Mouse (Mus musculus): ENCODE data around the gene Inpp4b. TPM values are rescaled to one million over a fixed set of nuclear protein-coding genes. Genes with fewer than 3 reads are reported as not detected.

Inpp4b gene
- polyA plus RNA-seq, 1 experiment: 22.6 TPM

DNA sequence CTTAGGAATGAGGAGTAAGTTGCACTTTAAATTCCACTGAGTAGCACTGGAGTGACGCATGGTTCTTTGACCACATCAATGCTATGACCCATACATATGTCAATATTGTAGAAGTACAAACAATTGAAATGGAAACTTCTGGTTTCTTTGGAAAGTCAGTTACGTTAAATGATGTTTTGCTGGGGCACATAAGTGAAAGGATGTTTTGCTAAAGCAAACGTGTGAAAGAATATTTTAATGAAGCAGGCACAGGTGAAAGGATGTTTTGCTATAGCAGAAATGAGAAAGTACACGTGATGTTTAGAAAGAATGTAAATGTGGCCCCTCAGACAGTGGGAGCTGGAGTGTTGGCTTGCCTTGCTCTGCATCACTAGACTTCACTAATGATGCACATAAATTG, 216.2 kb downstream of the Inpp4b start:
- Histone ChIP-seq H3K27me3 (ENCODE audit: control insufficient read depth, insufficient read depth, low read length) (no peaks in the 10 kb centered on the region), H3K27ac (ENCODE audit: control insufficient read depth, insufficient read depth, low read length) (no peak overlapping the region), H3K4me1 (replicated peaks; ENCODE audit: control insufficient read depth, insufficient read depth, low read length) (no peaks in the 10 kb centered on the region), H3K4me3 (ENCODE audit: control insufficient read depth, insufficient read depth, low read length) (no peak overlapping the region), H3K36me3 (ENCODE audit: control insufficient read depth, insufficient read depth, low read length) (no peaks in the 10 kb centered on the region)
- TF ChIP-seq POLR2A (IDR thresholded peaks at IDR 0.05; ENCODE audit: control insufficient read depth, extremely low read depth, insufficient read depth, low read length, poor library complexity) (no peak), CTCF (IDR thresholded peaks at IDR 0.05; ENCODE audit: borderline replicate concordance, control insufficient read depth, extremely low read depth, insufficient read depth, low read length, poor library complexity) (no peak)
- WGBS: 87% methylated on average over 4 of the region's 4 CpGs
- no peak for DNase-seq

DNA sequence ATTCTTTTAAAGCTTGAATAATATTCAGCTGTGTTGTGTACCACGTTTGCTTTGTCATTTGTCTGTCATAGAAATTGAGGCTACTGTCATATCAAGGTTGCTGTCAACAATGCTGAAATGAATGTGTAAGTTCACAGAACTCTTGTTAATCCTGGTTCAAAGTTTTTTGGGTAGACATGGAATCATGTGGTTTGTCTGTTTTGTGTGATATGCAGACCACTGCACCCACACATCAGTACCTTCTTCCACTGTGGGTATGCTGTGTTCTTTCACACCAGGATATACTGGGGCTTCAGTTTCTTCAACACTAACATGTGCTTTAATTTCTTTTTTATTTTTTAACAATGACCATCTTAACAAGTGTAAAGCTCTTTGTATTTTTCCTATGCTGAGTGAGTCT, 220.0 kb downstream of the Inpp4b start:
- Histone ChIP-seq H3K4me3 (ENCODE audit: control insufficient read depth, insufficient read depth, low read length) (no peak overlapping the region), H3K27ac (ENCODE audit: control insufficient read depth, insufficient read depth, low read length) (no peak overlapping the region), H3K4me1 (replicated peaks; ENCODE audit: control insufficient read depth, insufficient read depth, low read length) (no peaks in the 10 kb centered on the region), H3K36me3 (ENCODE audit: control insufficient read depth, insufficient read depth, low read length) (no peaks in the 10 kb centered on the region), H3K27me3 (ENCODE audit: control insufficient read depth, insufficient read depth, low read length) (no peaks in the 10 kb centered on the region)
- WGBS: 70% methylated on average over 1 of the region's 1 CpGs
- no peak for DNase-seq
- TF ChIP-seq POLR2A (IDR thresholded peaks at IDR 0.05; ENCODE audit: control insufficient read depth, extremely low read depth, insufficient read depth, low read length, poor library complexity) (no peak), CTCF (IDR thresholded peaks at IDR 0.05; ENCODE audit: borderline replicate concordance, control insufficient read depth, extremely low read depth, insufficient read depth, low read length, poor library complexity) (no peak)

GRCm38 (mm10) chr8:81565484-81565883, 223.1 kb downstream of the Inpp4b start:
- no peak for TF ChIP-seq POLR2A (IDR thresholded peaks at IDR 0.05; ENCODE audit: control insufficient read depth, extremely low read depth, insufficient read depth, low read length, poor library complexity)
- TF ChIP-seq CTCF (IDR thresholded peaks at IDR 0.05; ENCODE audit: borderline replicate concordance, control insufficient read depth, extremely low read depth, insufficient read depth, low read length, poor library complexity): no peak
- Histone ChIP-seq H3K4me1 (replicated peaks; ENCODE audit: control insufficient read depth, insufficient read depth, low read length) (no peaks in the 10 kb centered on the region), H3K27me3 (ENCODE audit: control insufficient read depth, insufficient read depth, low read length) (no peaks in the 10 kb centered on the region), H3K27ac (ENCODE audit: control insufficient read depth, insufficient read depth, low read length) (no peak overlapping the region), H3K4me3 (ENCODE audit: control insufficient read depth, insufficient read depth, low read length) (no peak overlapping the region), H3K36me3 (ENCODE audit: control insufficient read depth, insufficient read depth, low read length) (no peaks in the 10 kb centered on the region)
- no peak for DNase-seq
- 89% methylated on average over 4 of the region's 4 CpGs for whole genome bisulfite sequencing

- H3K27me3 ChIP-seq (ENCODE audit: control insufficient read depth, insufficient read depth, low read length): no peaks in the 10 kb centered on the region
- H3K4me1 ChIP-seq (replicated peaks; ENCODE audit: control insufficient read depth, insufficient read depth, low read length): no peaks in the 10 kb centered on the region
These were observed 230.2 kb downstream of the Inpp4b start for GRCm38 (mm10) chr8:81572319-81573104.

DNA sequence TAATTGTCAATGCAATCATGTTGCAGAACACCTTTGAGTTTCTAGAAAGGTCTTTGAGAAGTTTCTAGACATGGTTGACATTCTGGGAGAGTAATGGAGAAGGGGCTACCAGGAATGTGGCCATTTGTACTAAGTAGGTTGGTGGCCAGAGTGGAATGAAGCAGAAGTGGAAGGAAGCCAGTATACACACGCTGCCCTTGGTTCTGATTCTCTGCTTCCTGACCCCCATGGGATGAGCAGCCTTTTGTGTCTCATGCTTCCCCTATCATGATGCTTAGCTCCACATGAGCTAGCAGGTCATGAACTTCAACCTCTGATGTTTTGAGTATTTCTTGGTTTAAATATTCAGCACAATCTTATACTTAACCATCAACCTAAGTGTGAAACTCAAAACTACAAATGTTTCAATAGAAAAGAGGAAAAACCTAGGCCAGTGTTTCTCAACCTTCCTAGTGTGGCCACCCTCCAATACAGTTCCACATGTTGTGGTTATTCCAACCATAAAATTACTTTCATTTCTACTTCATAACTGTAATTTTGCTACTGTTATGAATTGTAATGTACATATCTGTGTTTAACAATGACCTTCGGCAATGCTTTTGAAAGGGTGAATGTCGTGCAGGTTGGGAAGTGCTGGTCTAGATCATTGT, 233.0 kb downstream of the Inpp4b start:
- Histone ChIP-seq H3K27me3 (ENCODE audit: control insufficient read depth, insufficient read depth, low read length) (no peaks in the 10 kb centered on the region), H3K4me1 (replicated peaks; ENCODE audit: control insufficient read depth, insufficient read depth, low read length) (no peaks in the 10 kb centered on the region), H3K36me3 (ENCODE audit: control insufficient read depth, insufficient read depth, low read length) (no peaks in the 10 kb centered on the region), H3K4me3 (ENCODE audit: control insufficient read depth, insufficient read depth, low read length) (no peak overlapping the region), H3K27ac (ENCODE audit: control insufficient read depth, insufficient read depth, low read length) (no peak overlapping the region)
- DNase-seq: no peak
- TF ChIP-seq CTCF (IDR thresholded peaks at IDR 0.05; ENCODE audit: borderline replicate concordance, control insufficient read depth, extremely low read depth, insufficient read depth, low read length, poor library complexity) (no peak), POLR2A (IDR thresholded peaks at IDR 0.05; ENCODE audit: control insufficient read depth, extremely low read depth, insufficient read depth, low read length, poor library complexity) (no peak)
- WGBS: 97% methylated on average over 3 of the region's 3 CpGs

More at GRCm38 (mm10) chr8:81572319-81573104, 230.2 kb downstream of the Inpp4b start:
- 91% methylated on average over 1 of the region's 1 CpGs for WGBS
- no peak for DNase-seq
- TF ChIP-seq CTCF (IDR thresholded peaks at IDR 0.05; ENCODE audit: borderline replicate concordance, control insufficient read depth, extremely low read depth, insufficient read depth, low read length, poor library complexity) (no peak), POLR2A (IDR thresholded peaks at IDR 0.05; ENCODE audit: control insufficient read depth, extremely low read depth, insufficient read depth, low read length, poor library complexity) (no peak)
- no peak overlapping the region for H3K27ac ChIP-seq (ENCODE audit: control insufficient read depth, insufficient read depth, low read length)
- no peak overlapping the region for H3K4me3 ChIP-seq (ENCODE audit: control insufficient read depth, insufficient read depth, low read length)
- H3K36me3 ChIP-seq (ENCODE audit: control insufficient read depth, insufficient read depth, low read length): no peaks in the 10 kb centered on the region

DNA sequence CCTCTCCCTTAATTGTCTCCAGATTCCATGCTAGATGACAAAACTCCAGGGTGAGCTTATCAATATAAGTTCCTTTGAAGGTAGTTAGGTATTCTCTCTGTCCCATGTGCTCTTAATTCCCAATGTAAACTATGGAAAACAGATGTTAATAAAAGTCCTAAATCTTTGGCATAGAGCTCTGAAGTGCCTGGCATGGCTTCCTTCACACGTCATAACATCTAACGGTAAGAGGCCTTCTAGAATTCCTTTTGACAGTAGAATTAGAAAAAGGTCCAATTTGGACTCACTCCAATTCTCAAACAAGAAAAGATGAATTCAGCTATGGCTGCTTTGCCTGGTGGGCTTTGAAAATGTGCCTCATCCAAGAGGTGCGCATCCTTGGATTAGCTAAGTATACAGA, 236.6 kb downstream of the Inpp4b start:
- H3K27me3 ChIP-seq (ENCODE audit: control insufficient read depth, insufficient read depth, low read length): no peaks in the 10 kb centered on the region
- WGBS: 96% methylated on average over 3 of the region's 3 CpGs
- DNase-seq: no peak
- H3K27ac ChIP-seq (ENCODE audit: control insufficient read depth, insufficient read depth, low read length): no peak overlapping the region
- TF ChIP-seq POLR2A (IDR thresholded peaks at IDR 0.05; ENCODE audit: control insufficient read depth, extremely low read depth, insufficient read depth, low read length, poor library complexity): no peak
- TF ChIP-seq CTCF (IDR thresholded peaks at IDR 0.05; ENCODE audit: borderline replicate concordance, control insufficient read depth, extremely low read depth, insufficient read depth, low read length, poor library complexity): no peak
- H3K4me3 ChIP-seq (ENCODE audit: control insufficient read depth, insufficient read depth, low read length): no peak overlapping the region
- H3K36me3 ChIP-seq (ENCODE audit: control insufficient read depth, insufficient read depth, low read length): no peaks in the 10 kb centered on the region
- no peaks in the 10 kb centered on the region for H3K4me1 ChIP-seq (replicated peaks; ENCODE audit: control insufficient read depth, insufficient read depth, low read length)
